Mouse (Mus musculus): ENCODE data around the gene Hoxa7. TPM values are rescaled to one million over a fixed set of nuclear protein-coding genes. Genes with fewer than 3 reads are reported as not detected.

The Hoxa7 gene
- total and polyA plus RNA-seq, 3 experiments = 0.17 TPM; not detected in 2

DNA sequence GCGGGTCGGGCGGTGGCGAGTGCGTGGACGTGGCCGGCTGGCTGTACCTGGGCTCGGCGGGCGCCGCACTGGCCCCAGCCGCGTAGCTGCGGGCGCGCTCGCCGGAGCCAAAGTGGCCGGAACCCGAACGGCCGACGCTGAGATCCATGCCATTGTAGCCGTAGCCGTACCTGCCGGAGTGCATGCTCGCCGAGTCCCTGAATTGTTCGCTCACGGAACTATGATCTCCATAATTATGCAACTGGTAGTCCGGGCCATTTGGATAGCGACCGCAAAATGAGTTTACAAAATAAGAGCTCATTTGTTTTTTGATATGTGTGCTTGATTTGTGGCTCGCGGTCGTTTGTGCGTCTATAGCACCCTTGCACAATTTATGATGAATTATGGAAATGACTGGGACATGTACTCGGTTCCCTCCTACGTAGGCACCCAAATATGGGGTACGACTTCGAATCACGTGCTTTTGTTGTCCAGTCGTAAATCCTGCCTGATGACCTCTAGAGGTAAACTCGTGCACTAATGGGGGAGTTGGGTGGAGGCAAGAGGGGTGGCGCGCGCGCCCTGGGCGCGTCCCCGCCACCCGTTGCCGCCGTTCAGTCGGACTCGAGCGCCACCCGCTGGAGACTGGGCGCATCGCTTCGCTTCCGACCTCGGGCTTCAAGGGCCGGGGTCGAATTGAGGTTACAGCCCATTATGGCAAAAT, 17.5 kb downstream of the Hoxa7 start, which contains the start of gene Hoxa5:
TSS of gene Hoxa5 (minus strand) at position 538 of the 703 bp plus-strand sequence.
- Histone ChIP-seq H3K27me3 (ENCODE audit: control insufficient read depth in 1 of 2, insufficient read depth in 2 of 2, low read length in 2 of 2) (no peaks in the 10 kb centered on the region), H3K36me3 (ENCODE audit: control insufficient read depth in 1 of 2, insufficient read depth in 2 of 2, low read length in 2 of 2) (no peaks in the 10 kb centered on the region), H3K27ac (ENCODE audit: control insufficient read depth, low read depth, low read length) (no peak within 1 kb of the TSS), H3K4me3 (ENCODE audit: control insufficient read depth in 1 of 2, insufficient read depth in 1 of 2, low read depth in 2 of 2, low read length in 2 of 2) (no peak within 1 kb of the TSS), H3K9me3 (replicated peaks; ENCODE audit: insufficient read depth, low read length) (no peaks in the 10 kb centered on the region), H3K9ac (ENCODE audit: control insufficient read depth, low read depth, low read length, poor library complexity, severe bottlenecking) (no peak within 1 kb of the TSS), H3K79me2 (ENCODE audit: control insufficient read depth, insufficient read depth, low read length, poor library complexity) (no peaks in the 10 kb centered on the region; the same call in 1 of the 2 replicates), H3K4me1 (ENCODE audit: control insufficient read depth in 1 of 2, insufficient read depth in 2 of 2, low read length in 2 of 2) (no peaks in the 10 kb centered on the region)
- TF ChIP-seq MYC (IDR thresholded peaks at IDR 0.05; ENCODE audit: low read depth, low read length) = no peak
- TF ChIP-seq MAFK (IDR thresholded peaks at IDR 0.05; ENCODE audit: borderline replicate concordance, low read depth, low read length) = no peak
- TF ChIP-seq GABPA (IDR thresholded peaks at IDR 0.05; ENCODE audit: low read depth, low read length) = no peak
- TF ChIP-seq MAZ (IDR thresholded peaks at IDR 0.05; ENCODE audit: low read depth, low read length) = no peak
- TF ChIP-seq HCFC1 (IDR thresholded peaks at IDR 0.05; ENCODE audit: low read depth, low read length) = no peak
- TF ChIP-seq UBTF (IDR thresholded peaks at IDR 0.05; ENCODE audit: borderline replicate concordance, insufficient read depth, low read depth, low read length) = no peak
- TF ChIP-seq MEF2A (IDR thresholded peaks at IDR 0.05; ENCODE audit: extremely low read depth, insufficient replicate concordance, low read depth, low read length, poor library complexity, severe bottlenecking) = no peak
- no peak for TF ChIP-seq E2F4 (IDR thresholded peaks at IDR 0.05; ENCODE audit: borderline replicate concordance, low read depth, low read length)
- TF ChIP-seq ETS1 (IDR thresholded peaks at IDR 0.05; ENCODE audit: low read depth, low read length) = no peak
- no peak for TF ChIP-seq TAL1 (IDR thresholded peaks at IDR 0.05; ENCODE audit: low read length)
- no peak for TF ChIP-seq SMC3 (IDR thresholded peaks at IDR 0.05; ENCODE audit: low read depth, low read length)
- no peak for TF ChIP-seq ZMIZ1 (IDR thresholded peaks at IDR 0.05; ENCODE audit: low read depth, low read length)
- TF ChIP-seq SIN3A (IDR thresholded peaks at IDR 0.05; ENCODE audit: low read length) = no peak
- no peak for TF ChIP-seq JUND (IDR thresholded peaks at IDR 0.05; ENCODE audit: low read depth, low read length)
- TF ChIP-seq CTCF (IDR thresholded peaks at IDR 0.05 in 2 of 3, conservative IDR thresholded peaks at IDR 0.05 in 1 of 3; ENCODE audit: control insufficient read depth in 1 of 3, insufficient read depth in 1 of 3, low read depth in 2 of 3, low read length in 3 of 3, poor library complexity in 1 of 3, severe bottlenecking in 1 of 3) = no peak
- no peak for DNase-seq (ENCODE audit: low read depth, low spot score)

DNA sequence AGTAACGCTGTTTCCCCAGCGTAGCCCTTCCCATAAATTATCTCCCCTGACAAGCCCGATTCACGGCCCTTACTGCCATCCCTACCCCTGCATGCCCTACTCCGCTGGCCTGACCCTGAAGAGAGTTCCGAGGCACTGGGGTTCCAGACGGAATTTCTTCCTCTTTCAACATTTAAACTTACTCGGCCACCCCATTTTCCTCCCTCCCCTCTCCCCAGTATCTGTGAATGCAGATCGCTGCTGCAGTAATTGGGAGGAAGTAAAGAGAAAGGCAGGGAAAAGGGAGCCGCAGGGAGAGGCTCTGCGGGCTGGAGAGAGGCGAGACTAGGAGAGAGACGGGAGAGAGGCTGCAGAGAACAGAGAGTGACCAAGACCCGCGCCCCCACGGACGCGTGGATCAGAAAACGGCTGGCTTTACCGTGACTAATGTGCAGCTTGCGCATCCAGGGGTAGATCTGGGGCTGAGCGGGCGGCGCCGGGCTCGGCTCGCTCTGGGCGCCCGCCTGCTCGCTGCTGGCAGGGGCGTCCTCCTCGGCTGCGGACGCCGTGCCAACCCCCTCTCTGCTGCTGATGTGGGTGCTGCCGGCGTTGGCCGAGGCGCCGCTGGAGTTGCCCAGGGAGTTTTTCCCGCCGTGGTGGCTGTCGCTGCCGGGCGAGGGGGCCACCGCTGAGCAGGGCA, 18.1 kb downstream of the Hoxa7 start:
- Histone ChIP-seq H3K79me2 (ENCODE audit: control insufficient read depth, insufficient read depth, low read length, poor library complexity) (no peaks in the 10 kb centered on the region; the same call in 1 of the 2 replicates), H3K4me3 (ENCODE audit: control insufficient read depth in 1 of 2, insufficient read depth in 1 of 2, low read depth in 2 of 2, low read length in 2 of 2) (no peak overlapping the region), H3K36me3 (ENCODE audit: control insufficient read depth in 1 of 2, insufficient read depth in 2 of 2, low read length in 2 of 2) (no peaks in the 10 kb centered on the region), H3K9ac (ENCODE audit: control insufficient read depth, low read depth, low read length, poor library complexity, severe bottlenecking) (no peak overlapping the region), H3K27me3 (ENCODE audit: control insufficient read depth in 1 of 2, insufficient read depth in 2 of 2, low read length in 2 of 2) (no peaks in the 10 kb centered on the region), H3K27ac (ENCODE audit: control insufficient read depth, low read depth, low read length) (no peak overlapping the region), H3K4me1 (ENCODE audit: control insufficient read depth in 1 of 2, insufficient read depth in 2 of 2, low read length in 2 of 2) (no peaks in the 10 kb centered on the region), H3K9me3 (replicated peaks; ENCODE audit: insufficient read depth, low read length) (no peaks in the 10 kb centered on the region)
- TF ChIP-seq MXI1 (IDR thresholded peaks at IDR 0.05; ENCODE audit: low read depth, low read length) (no peak), GATA1 (IDR thresholded peaks at IDR 0.05; ENCODE audit: low read depth, low read length) (no peak), SMC3 (IDR thresholded peaks at IDR 0.05; ENCODE audit: low read depth, low read length) (no peak), GABPA (IDR thresholded peaks at IDR 0.05; ENCODE audit: low read depth, low read length) (no peak), POLR2AphosphoS2 (IDR thresholded peaks at IDR 0.05; ENCODE audit: low read length) (no peak)
- no peak for DNase-seq (ENCODE audit: low read depth, low spot score)
